Mouse (Mus musculus): ENCODE results near the gene Slc12a8.

The Slc12a8 gene

GRCm38 (mm10) chr16:33584455-33585082 is 67.4 kb downstream of the Slc12a8 start:
- DNase-seq, result no peak

DNA sequence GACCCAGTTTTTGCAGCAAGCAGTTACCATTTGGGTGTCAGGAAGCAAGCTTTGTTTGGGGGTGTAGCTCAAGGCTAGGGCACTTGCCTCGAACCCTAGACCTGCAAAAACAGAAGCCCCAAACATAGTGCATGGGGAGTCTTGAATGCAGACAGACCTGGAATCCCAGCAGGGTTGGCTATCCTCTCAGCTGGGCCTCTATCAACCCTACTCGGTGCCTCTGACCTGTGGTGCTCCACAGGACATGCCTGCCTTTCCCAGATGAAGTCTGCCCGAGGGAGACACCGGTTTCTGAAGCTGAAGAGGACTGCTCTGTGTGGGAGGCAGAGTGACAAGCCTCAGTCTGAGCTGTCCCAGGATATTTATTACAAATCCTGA is 67.9 kb downstream of the Slc12a8 start:
- no peak for DNase-seq

DNA sequence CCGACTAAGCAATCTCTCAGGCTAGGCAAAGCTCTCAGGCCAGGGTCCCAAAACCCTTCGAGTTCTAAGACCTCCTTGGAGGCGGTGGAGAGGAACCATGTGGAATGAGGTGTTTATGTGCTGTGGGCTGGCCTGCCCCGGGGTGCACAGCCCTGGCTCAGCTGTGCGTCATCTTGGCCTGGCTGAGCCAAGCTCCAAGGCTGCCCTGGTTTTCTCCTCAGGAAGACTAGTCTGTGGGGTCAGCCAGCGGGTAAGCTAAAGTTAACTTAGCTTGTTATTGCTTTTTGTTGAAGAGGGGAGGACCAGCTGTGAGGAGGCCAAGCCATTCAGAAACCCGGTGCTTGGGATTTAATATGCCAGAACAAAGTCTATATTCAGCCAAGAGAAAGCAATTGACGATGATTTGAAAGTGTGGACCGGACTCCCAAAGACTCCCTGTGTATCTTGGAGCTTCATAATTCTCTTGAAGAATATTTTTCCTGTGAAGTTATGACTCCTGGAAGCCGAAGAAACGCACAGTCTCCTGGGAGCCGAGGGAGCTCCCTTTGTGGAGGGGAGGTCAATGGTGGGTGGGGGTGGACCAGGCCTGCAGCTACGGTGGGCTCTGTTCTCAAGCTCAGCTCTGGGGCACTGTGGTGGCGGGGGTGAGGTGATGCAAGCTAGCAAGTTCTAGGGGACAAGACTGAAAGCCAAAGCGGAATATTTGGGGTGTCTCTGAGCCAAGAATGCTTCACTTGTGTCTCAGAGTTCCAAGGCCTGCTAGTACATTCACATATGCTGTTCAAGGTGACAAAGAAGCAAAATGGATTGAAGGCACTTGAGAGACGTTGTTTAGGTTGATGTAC is 70.4 kb downstream of the Slc12a8 start:
- no peak for DNase-seq

DNA sequence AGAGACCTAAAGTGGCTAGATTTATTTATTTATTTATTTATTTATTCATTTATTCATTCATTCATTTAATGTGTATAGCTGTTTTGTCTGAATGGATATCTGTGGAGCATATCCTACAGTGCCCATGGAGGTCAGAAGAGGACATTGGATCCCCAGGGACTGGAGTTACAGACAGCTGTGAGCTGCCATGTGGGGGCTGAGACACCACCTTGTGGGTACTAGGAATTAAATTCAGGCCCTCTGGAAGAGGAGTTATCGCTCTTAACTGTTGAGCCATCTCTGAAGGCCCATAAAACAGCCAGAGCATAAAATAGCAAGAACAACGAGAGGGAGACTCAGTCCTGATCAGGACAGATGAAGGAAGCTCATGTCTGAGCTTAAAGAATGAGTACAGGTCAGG is 71.7 kb downstream of the Slc12a8 start:
- no peak for DNase-seq

- DNase-seq, result no peak
Observed at GRCm38 (mm10) chr16:33590438-33590837, 73.3 kb downstream of the Slc12a8 start.

DNA sequence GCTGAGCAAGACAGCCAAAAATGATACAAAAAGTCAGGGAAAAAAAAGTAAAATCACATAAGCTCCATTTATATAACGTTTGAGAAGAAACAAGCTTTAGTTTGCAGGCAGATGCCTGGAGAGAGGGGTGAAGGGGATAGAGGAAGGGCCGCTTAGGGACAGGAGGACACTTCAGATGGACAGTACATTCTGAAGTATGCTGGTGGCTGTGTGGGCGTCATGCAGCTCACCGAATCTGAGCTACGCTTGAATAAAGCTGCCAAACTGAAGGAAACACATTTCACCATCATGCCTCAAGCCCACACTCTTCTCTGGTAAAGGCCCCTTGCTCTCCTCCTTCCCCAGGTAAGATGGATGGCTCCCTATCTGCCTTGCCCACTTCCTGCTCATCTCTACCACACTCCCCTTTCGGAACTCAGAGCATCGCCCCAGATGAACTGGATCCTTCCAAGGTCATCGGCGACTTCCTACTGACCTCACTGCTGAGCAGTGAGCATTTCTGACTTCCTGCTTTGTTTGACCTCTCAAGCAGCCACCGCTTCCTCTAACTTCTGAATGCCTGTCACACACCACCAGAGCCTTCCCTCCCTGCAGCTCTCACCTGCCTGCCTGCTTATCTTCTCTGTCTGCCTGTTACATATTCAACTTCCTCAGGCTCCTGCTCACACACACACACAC is 74.4 kb downstream of the Slc12a8 start:
- DNase-seq, result no peak

GRCm38 (mm10) chr16:33592286-33592685 is 75.2 kb downstream of the Slc12a8 start:
- no peak for DNase-seq

DNA sequence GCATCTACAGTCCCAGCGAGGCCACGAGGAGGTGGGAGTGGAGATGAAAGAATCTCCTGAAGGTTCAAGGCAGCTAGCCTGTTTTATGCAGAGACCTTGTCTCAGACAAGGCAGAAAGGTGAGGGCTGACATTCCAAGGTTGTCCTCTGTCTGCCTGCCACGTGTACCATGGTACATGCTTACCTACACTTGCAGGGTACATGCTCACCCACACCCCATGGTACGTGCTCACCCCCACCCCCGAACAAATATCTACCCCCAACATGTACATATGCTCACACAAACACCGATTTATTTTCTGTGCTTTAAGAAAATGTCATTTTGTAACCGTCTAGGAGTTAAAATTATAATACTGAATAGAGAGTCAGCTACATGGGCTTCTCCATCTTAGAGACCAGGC is 76.3 kb downstream of the Slc12a8 start:
- no peak for DNase-seq

DNA sequence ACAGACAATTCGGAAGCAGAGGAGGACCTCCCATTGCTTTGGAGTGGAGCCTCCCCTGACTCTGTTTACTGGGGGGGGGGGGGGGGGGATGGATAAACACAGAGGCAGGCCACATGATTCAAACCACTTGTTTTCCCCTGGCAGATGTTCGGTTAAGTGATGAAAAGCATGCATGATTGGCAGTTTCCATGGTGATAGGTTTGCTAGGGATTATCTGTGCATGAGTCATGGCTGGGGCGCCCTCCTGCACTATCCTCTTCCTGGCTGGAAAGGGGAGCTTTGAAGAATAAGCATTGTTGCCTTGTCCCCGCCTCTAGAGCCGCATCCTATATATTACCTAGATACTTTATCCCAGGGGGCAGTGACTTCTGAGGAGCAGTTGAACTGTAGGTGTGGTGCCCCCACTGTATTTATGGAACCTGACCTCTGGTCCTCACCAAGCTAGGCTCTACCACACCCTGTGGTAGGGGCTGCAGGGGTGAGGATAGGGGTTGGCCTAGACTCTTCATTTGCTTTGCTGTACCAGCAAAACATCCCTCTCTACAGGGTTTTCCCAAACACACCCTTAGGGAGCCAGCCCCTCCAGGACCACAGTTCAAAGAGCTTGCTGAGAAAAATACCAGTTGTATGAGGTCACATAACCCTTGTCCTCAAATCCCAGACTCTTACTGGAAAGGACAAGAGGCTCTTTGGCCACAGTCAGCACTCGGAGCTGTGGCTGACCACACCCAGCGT is 77.1 kb downstream of the Slc12a8 start:
- no peak for DNase-seq

GRCm38 (mm10) chr16:33595235-33595769 is 78.2 kb downstream of the Slc12a8 start:
- DNase-seq, result no peak

DNA sequence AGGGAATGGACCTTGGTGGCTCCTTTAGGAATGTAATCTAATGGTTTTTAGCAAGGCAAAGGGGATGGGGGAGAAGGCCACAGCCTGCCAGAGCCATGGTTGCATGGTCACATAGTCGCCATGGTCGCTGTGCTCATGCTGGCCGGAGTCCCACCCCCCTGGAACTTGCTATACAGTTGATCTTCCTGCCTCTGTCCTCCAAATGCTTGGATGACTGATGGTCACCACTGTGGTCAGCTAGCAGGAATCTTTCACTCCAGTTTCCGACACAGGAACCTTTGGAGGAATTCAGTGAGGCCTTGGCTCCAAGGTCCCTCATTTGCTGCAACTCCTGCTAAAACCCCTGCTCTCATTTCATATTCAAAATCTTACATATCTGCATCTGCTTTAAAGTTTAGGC is 79.1 kb downstream of the Slc12a8 start:
- DNase-seq, result no peak

GRCm38 (mm10) chr16:33600216-33600615 is 83.1 kb downstream of the Slc12a8 start:
- DNase-seq, result no peak

DNA sequence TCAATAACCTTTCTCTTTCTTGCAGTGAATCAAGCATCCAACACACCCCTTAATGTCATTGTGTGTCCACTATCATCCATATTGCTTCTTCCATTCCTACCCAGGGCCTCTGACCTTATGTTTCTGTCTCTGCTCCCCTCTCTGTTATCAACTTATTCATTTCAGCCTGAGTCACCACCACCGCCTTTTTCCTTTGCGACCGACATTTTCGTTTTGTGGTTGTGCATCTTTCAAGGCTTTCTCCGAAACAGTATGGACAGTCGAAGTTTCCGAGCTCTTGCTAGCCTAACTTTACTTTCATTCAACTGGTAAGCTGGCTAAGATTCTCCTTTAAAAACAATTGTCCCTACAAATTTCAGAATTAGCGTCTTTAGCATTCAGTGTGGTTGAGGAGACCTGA is 84.2 kb downstream of the Slc12a8 start:
- DNase-seq, result no peak

DNA sequence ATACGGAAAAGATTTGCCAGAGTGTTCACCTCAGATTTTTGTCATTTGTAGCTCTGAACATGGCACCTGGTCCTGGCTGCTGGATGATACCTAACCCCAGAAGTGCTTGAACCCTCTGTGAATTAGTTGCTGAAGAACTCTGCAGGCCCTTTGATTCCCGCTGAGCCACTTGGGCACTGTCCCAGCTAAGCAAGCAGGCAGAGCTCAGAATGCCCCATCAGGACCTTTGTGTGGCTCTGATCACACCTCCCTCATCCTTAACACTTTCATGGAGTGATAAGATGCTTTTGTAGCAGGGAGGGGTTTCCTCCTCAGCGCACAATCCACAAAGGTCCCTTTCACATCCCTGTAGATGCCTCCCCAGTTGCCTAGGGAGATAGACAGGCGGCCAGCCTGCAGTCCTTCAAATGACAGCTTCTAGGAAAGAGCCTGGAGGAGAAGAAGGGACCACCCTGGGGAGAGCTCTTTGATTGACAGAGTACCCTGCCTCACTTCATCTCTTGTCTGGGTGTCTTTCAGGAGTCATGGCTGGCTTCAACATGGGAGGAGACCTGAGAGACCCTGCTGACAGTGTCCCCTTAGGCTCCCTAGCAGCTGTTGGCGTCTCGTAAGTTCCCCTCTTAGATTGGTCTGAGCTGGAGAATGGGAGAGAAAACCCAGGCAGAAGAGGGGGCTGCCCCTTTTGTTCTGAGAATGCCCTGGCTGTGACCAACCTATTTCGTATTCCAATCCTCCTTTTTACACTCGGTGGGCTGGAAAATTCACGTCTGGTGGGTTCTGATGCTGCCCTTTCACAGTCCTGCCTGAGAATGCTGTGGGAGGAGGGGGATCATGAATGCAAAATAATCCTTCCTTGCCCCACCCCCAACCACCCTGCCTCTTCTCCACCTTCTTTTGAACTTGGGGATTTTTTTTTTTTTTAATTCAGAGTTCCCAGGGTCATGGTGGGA is 88.8 kb downstream of the Slc12a8 start:
- no peak for DNase-seq

- no peak for DNase-seq
Observed at GRCm38 (mm10) chr16:33606691-33607532, 89.8 kb downstream of the Slc12a8 start.

GRCm38 (mm10) chr16:33609554-33609953 is 92.4 kb downstream of the Slc12a8 start:
- no peak for DNase-seq

- no peak for DNase-seq
Observed at GRCm38 (mm10) chr16:33610466-33610865, 93.3 kb downstream of the Slc12a8 start.

DNA sequence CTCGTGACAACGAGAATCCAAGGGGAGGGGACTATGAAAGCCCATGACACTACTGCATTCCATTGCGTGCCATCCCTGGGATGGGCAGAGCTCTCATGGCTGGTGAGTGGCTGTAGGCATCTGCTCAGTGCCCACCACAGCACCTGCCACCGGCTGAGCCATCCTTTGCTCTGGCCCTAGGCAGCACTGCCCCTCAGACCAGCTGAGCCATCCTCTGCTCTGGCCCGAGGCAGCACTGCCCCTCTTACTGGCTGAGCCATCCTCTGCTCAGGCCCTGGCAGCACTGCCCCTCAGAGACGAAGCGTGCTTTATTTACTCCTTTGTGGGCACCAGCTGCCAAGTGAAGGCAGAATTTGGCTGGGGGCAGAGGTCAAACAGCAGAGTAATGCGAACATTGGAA is 94.2 kb downstream of the Slc12a8 start:
- no peak for DNase-seq

DNA sequence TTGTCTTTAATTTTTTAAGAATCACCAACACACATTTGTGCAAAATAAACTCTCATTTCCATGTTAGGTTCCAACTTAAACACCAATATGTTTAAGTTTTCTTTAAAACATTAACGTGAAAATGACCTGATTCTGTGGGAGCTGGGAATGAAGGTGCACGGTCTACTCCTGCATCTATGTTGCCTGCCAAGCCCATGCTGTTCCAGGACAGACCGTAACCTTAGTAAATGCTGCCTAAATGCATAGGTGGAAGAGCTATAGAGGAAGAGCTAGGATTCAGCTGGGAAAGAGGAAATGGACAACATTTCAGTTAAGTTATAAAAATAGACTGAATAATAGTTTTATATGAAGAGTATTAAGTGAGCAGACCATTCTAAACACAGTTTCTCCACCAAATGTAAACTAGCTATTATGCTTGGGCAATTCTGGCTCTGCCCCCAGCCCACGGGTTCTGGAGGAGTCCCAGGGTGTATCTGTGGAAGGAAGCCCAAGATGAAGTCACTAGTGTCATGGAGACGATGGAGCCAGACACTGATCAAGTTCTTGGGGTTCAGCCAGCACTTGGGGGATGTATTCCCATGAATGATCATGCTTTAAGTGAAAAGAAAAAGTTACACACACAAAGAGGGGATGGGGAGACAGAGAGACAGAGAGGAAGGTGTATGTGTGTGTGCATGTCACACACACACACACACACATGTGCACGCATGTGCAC is 95.1 kb downstream of the Slc12a8 start:
- no peak for DNase-seq

DNA sequence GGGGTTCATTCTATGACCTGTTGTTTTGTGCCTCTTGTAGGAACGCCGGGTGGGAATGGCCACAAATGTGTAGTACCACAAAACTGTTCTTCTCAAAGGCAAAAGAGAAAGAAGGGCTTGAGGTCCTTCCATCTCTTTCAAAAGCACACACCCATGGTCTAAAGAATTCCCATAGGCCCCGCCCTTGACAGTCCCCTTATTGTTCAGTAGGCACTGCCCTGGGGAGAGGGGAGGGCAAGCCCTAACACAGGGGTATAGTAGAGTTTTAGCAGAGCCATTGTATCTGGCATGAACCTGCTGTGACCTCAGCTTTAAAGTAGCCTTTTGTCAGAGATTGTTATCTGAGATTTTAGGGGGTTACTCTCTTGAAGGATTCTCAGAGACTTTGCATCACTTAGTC is 98.9 kb downstream of the Slc12a8 start:
- DNase-seq, result no peak

Measured in right cerebral cortex, postnatal 14 days (tissue).